ENCODE assay signal across 7 mouse cellular contexts in genomic region chr5:140798158-140798557, GRCm38 (mm10). TPM values are rescaled to one million over a fixed set of nuclear protein-coding genes. Genes with fewer than 3 reads are reported as not detected.
DNase-seq lines count a peak whose midpoint lies in the region; ATAC-seq and TF ChIP-seq lines count a peak whose summit lies in the region.

No protein-coding gene starts in this region.

- H3K27ac ChIP-seq in stomach, postnatal 0 days (replicated peaks), result 0 out of 2 replicates have a peak overlapping the region, but pooled peaks have one; percentile 5
- H3K27ac ChIP-seq in intestine, postnatal 0 days (ENCODE audit: low read depth, low read length), result no peak overlapping the region

- no peaks in the 10 kb centered on the region for H3K36me3 ChIP-seq in stomach, postnatal 0 days (ENCODE audit: control insufficient read depth, insufficient read depth, low read length)
- no peaks in the 10 kb centered on the region for H3K36me3 ChIP-seq in intestine, postnatal 0 days (ENCODE audit: control insufficient read depth, insufficient read depth)

- peak; percentile 34 for DNase-seq in right cerebral cortex, adult 18-20 months
- DNase-seq in right cerebral cortex, postnatal 25 days, result no peak
- peak; percentile 80 to 89 for DNase-seq in heart, adult 18-20 months
- peak; percentile 57 for DNase-seq in kidney, adult 9 months
- no peak for DNase-seq in stomach, postnatal 0 days (ENCODE audit: low spot score)
- DNase-seq in cerebellum, postnatal 4 days (ENCODE audit: low spot score in 2 of 2), result no peak

- TF ChIP-seq CTCF in stomach, postnatal 0 days (IDR thresholded peaks at IDR 0.05; ENCODE audit: low read depth), result no peak
- TF ChIP-seq CTCF in intestine, postnatal 0 days (IDR thresholded peaks at IDR 0.05; ENCODE audit: low read depth), result no peak

- WGBS in stomach, postnatal 0 days, result 68% methylated on average over 7 of the region's 7 CpGs
- WGBS in intestine, postnatal 0 days, result 72% methylated on average over 7 of the region's 7 CpGs

- peaks cover 11% of the 10 kb centered on the region; the same call in 1 of the 2 replicates for H3K4me1 ChIP-seq in stomach, postnatal 0 days (replicated peaks; ENCODE audit: control insufficient read depth, insufficient read depth)
- H3K4me1 ChIP-seq in intestine, postnatal 0 days (replicated peaks; ENCODE audit: control insufficient read depth, insufficient read depth, low read length), result 0 out of 2 replicates have a peak, but pooled peaks cover 3% of the 10 kb centered on the region

- H3K27me3 ChIP-seq in stomach, postnatal 0 days (ENCODE audit: control insufficient read depth, insufficient read depth, low read length), result no peaks in the 10 kb centered on the region
- no peaks in the 10 kb centered on the region for H3K27me3 ChIP-seq in intestine, postnatal 0 days (replicated peaks; ENCODE audit: control insufficient read depth, insufficient read depth, low read length)

- no peaks in the 10 kb centered on the region for H3K9me3 ChIP-seq in stomach, postnatal 0 days (ENCODE audit: control insufficient read depth, low read length)
- H3K9me3 ChIP-seq in intestine, postnatal 0 days (ENCODE audit: control insufficient read depth), result no peaks in the 10 kb centered on the region

- no peak overlapping the region for H3K4me3 ChIP-seq in stomach, postnatal 0 days (ENCODE audit: low read depth, low read length)
- no peak overlapping the region for H3K4me3 ChIP-seq in intestine, postnatal 0 days (ENCODE audit: low read depth, low read length)

- ATAC-seq in stomach, postnatal 0 days (ENCODE audit: low FRiP score, low TSS enrichment), result no peak
- ATAC-seq in intestine, postnatal 0 days, result no peak

- no peak overlapping the region for H3K9ac ChIP-seq in stomach, postnatal 0 days (ENCODE audit: low read length)
- no peak overlapping the region for H3K9ac ChIP-seq in intestine, postnatal 0 days (ENCODE audit: low read depth, low read length)

- H3K4me2 ChIP-seq in stomach, postnatal 0 days (replicated peaks; ENCODE audit: low read depth), result no peak overlapping the region
- H3K4me2 ChIP-seq in intestine, postnatal 0 days (replicated peaks; ENCODE audit: low read depth), result no peak overlapping the region

- TF ChIP-seq EP300 in stomach, postnatal 0 days (optimal IDR thresholded peaks at IDR 0.05), result no peak

RNA-seq across cellular contexts. Expression of gene Gna12, which starts 32.1 kb away (rescaled TPM):
- 100 to 1,000 TPM; 126 to 130 TPM for total RNA-seq in heart, adult 18-20 months (2021)
- 19.6 and 24.8 TPM in 2 replicates for polyA plus RNA-seq in stomach, postnatal 0 days (2015; fragmentation: Nextera tagmentation; extraction: Ambion mirVana)
- polyA plus RNA-seq in intestine, postnatal 0 days (2015; fragmentation: Nextera tagmentation; extraction: Ambion mirVana), result 13.8 and 14.4 TPM in 2 replicates

Comparison
In these comparisons a context has a peak if more than half of its experiments do, and no peak if none do; other contexts are left out.
1. DNase-seq: peak in right cerebral cortex, adult 18-20 months (single experiment), heart, adult 18-20 months (2 of 2) and kidney, adult 9 months (single experiment); none in right cerebral cortex, postnatal 25 days (single experiment), stomach, postnatal 0 days (single experiment) and cerebellum, postnatal 4 days (0 of 2).